Mouse (Mus musculus) bone marrow, adult 2 months (tissue): ENCODE measurements around the gene Cln5.

Source experiments
- CTCF ChIP-seq: fragments of 200-500 bp; IDR thresholded peaks from 2 replicates; pipeline ENCODE4 v1.5.1; 2011; ENCODE audit warnings: low read length, control low read depth; ENCODE audit not compliant: control insufficient read depth, insufficient read depth
- POLR2A ChIP-seq: fragments of 200-500 bp; IDR thresholded peaks from 2 replicates; pipeline ENCODE4 v1.6.1; 2011; ENCODE audit warnings: low read depth, mild to moderate bottlenecking, control low read depth, low read length, borderline replicate concordance; ENCODE audit not compliant: control insufficient read depth

- TF ChIP-seq CTCF (no peak), POLR2A (no peak)
Observed at GRCm38 (mm10) chr14:103077272-103078005, 7.4 kb downstream of the Cln5 start.
